Mouse (Mus musculus): ENCODE data around the gene Fkbpl.

DNA sequence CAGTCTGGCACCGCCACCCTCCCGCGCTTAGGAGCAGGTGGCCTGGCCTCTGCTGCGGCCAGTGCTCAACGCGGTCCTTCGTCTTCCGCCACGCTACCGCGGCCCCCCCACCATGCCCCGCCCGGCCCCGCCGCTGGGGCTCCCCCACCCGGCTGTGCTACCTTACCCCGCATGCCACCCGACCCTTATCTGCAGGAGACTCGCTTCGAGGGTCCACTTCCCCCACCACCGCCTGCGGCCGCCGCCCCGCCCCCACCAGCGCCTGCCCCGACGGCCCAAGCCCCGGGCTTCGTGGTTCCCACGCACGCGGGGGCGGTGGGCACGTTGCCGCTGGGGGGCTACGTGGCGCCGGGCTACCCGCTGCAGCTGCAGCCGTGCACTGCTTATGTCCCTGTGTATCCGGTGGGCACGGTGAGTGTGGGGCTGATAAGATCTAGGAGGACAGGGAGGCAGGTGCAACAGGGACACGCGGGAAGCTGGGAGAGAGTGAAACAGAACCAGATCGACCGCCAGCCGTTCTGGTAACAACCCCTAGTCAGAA is 13.7 kb upstream of the Fkbpl start:
- TF ChIP-seq CTCF (conservative IDR thresholded peaks at IDR 0.05; ENCODE audit: low read length) (no peak), NANOG (IDR thresholded peaks at IDR 0.05; ENCODE audit: borderline replicate concordance, low read length) (no peak), POU5F1 (IDR thresholded peaks at IDR 0.05; ENCODE audit: borderline replicate concordance, low read length) (no peak)

All from E14TG2a.4 (cell line).